Mouse (Mus musculus): ENCODE measurements around the gene Lsmem1.

DNA sequence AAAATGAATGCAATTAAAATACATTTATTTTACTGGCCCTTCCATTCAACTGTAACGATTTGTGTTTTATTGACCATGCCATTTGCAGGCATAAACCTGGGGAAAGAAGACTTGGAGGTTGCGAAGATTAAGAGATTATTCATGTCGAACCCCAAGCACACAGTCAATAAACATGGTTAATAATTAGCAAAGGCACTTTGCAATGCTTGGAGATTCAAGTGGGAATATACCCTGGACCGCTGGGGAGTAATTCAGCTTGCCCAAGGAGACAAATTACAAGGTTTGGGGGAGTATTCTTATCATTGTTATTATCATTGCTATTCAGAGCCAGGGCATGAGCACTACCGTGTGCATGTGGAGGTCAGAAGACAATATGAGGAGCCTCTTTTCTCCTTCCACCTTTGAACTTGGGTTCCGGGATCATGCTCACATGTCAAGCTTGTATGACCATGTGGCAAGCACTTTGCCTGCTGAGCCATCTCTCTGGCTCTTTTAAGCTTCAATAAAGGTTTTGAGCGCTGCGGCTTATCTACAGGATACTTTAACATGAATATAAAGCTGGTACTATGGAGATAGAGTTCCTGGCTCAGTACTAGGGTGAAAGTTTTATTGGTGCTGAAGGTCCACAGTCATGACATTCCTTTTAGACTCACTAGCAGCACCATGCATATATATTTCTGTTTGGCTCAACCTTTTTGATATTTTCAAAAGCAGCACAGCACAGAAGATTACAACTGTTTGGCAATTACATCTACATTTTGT is 59.6 kb downstream of the Lsmem1 start:
- no peak for TF ChIP-seq CTCF (IDR thresholded peaks at IDR 0.05; ENCODE audit: low read depth, low read length)
- no peak for TF ChIP-seq TAL1 (conservative IDR thresholded peaks at IDR 0.05; ENCODE audit: low read depth, low read length)
- no peak for TF ChIP-seq GATA1 (IDR thresholded peaks at IDR 0.05; ENCODE audit: borderline replicate concordance, low read length)
